Mouse (Mus musculus) C2C12 (cell line): Measurements from ENCODE around the gene Taar1. TPM values are rescaled to one million over a fixed set of nuclear protein-coding genes. Genes with fewer than 3 reads are reported as not detected.

Experiments
- H3K27me3 ChIP-seq: one replicate; pipeline ENCODE4 v1.6.1; 2011; ENCODE audit not compliant: control insufficient read depth, insufficient read depth, insufficient read length
- H3K36me3 ChIP-seq: one replicate; pipeline ENCODE4 v1.6.1; 2011; ENCODE audit not compliant: control insufficient read depth, insufficient read depth
- H3K4me3 ChIP-seq: one replicate; pipeline ENCODE4 v1.5.1; 2011; ENCODE audit warnings: mild to moderate bottlenecking, control low read depth; ENCODE audit not compliant: poor library complexity, insufficient read depth, severe bottlenecking
- H3K79me2 ChIP-seq: one replicate; pipeline ENCODE4 v1.6.1; 2011; ENCODE audit not compliant: control insufficient read depth, insufficient read depth
- H3K79me3 ChIP-seq: one replicate; pipeline ENCODE4 v1.6.1; 2011; ENCODE audit warnings: low read depth, control low read depth
- H3ac ChIP-seq: one replicate; pipeline ENCODE3; 2011; ENCODE audit warnings: low read depth; ENCODE audit not compliant: control insufficient read depth, insufficient read length
- CEBPB ChIP-seq: IDR thresholded peaks from one replicate; pipeline ENCODE4 v1.6.1; 2011; ENCODE audit warnings: low read depth, mild to moderate bottlenecking, control low read depth, moderate library complexity
- CTCF ChIP-seq: IDR thresholded peaks from one replicate; pipeline ENCODE4 v1.5.1; 2011; ENCODE audit not compliant: control insufficient read depth, insufficient read depth, insufficient read length
- FOSL1 ChIP-seq: IDR thresholded peaks from one replicate; pipeline ENCODE4 v1.8.0; 2011; ENCODE audit warnings: mild to moderate bottlenecking, low read length; ENCODE audit not compliant: poor library complexity, insufficient read depth, severe bottlenecking
- MAX ChIP-seq: IDR thresholded peaks from one replicate; pipeline ENCODE4 v1.6.1; 2011; ENCODE audit warnings: mild to moderate bottlenecking, control low read depth
- MYOD1 ChIP-seq: IDR thresholded peaks from one replicate; pipeline ENCODE4 v1.6.1; 2011; ENCODE audit warnings: low read depth; ENCODE audit not compliant: control insufficient read depth, insufficient read length
- MYOG ChIP-seq: IDR thresholded peaks from one replicate; pipeline ENCODE4 v1.6.1; 2011; ENCODE audit not compliant: control insufficient read depth, insufficient read length; ENCODE audit errors: extremely low read depth
- USF1 ChIP-seq: IDR thresholded peaks from one replicate; pipeline ENCODE4 v1.6.1; 2011; ENCODE audit warnings: low read depth, mild to moderate bottlenecking, control low read depth, moderate library complexity
- long read RNA-seq, 2 experiments: library from polyadenylated mRNA; unstranded; transcript quantifications; one replicate each; pipeline ENCODE4 v2.0.0; 2019 to 2020
- polyA plus RNA-seq: library from polyadenylated mRNA; unstranded; fragments of >200 nt; fragmentation: generic; extraction: Trizol; gene quantifications from one replicate; pipeline ENCODE4 v1.2.1, GENCODE M21; 2012; ENCODE audit warnings: missing spikeins

Gene Taar1
- not detected for polyA plus RNA-seq
- long read RNA-seq, experiment 1, result 0 reads
- long read RNA-seq, experiment 2, result 0 reads

- Histone ChIP-seq H3K79me2 (no peaks in the 10 kb centered on the region), H3K79me3 (no peaks in the 10 kb centered on the region), H3K4me3 (no peak within 1 kb of the TSS), H3K36me3 (no peaks in the 10 kb centered on the region), H3ac (no peak within 1 kb of the TSS), H3K27me3 (no peaks in the 10 kb centered on the region)
- TF ChIP-seq USF1, result no peak
- no peak for TF ChIP-seq MAX
- TF ChIP-seq CTCF, result no peak
- TF ChIP-seq CEBPB, result no peak
- TF ChIP-seq FOSL1, result no peak
- TF ChIP-seq MYOD1, result no peak
- no peak for TF ChIP-seq MYOG
Measured at GRCm38 (mm10) chr10:23920056-23920455, at the start of gene Taar1. Gene Taar1 (plus strand): TSS chr10:23920356.

DNA sequence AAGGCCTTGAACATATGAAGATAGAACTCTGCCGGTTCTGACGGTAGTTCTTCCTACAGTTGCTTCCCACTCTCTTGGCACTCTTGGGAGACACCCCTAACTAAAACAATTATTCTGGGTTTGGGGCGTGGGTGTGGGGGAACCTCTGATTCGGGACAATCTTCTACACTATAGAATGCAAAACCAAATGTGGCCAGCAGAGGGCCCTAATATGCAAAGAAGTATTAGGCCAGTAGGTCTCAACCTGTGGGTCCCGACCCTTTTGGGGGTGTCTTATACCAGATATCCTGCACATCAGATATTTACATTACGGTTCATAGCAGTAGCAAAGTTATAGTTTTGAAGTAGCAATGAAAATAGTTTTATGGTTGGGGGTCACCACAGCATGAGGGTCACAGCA lies 39.5 kb upstream of the Taar1 start:
- Histone ChIP-seq H3K27me3 (no peaks in the 10 kb centered on the region), H3ac (no peak overlapping the region), H3K79me3 (no peaks in the 10 kb centered on the region), H3K4me3 (no peak overlapping the region), H3K79me2 (no peaks in the 10 kb centered on the region), H3K36me3 (no peaks in the 10 kb centered on the region)
- no peak for TF ChIP-seq CTCF
- no peak for TF ChIP-seq MAX
- TF ChIP-seq USF1, result no peak
- no peak for TF ChIP-seq CEBPB
- TF ChIP-seq MYOG, result no peak
- no peak for TF ChIP-seq FOSL1

DNA sequence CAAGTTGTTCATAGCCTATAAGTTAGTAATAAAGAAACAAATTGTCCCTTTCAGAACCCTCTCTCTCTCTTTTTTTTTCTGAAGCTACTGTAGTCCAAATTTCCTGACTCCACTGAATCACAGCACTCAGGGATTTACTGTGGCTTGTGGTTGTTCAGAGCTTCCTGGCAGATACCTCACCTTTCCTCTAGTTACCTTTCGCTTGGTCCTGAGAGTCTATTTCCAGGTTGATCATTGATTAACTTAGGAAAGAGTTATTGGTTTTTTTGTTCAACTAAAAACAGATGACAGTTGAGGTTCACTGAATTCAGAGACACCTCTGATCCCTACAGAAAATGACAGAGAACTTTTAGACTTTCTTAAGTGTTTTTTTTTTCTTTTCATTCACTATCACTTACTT lies 35.2 kb upstream of the Taar1 start:
- Histone ChIP-seq H3K27me3 (no peaks in the 10 kb centered on the region), H3K36me3 (no peaks in the 10 kb centered on the region), H3K4me3 (no peak overlapping the region), H3K79me2 (no peaks in the 10 kb centered on the region), H3K79me3 (no peaks in the 10 kb centered on the region), H3ac (no peak overlapping the region)
- TF ChIP-seq FOSL1 (no peak), MYOG (no peak), MYOD1 (no peak), MAX (no peak), USF1 (no peak), CTCF (no peak), CEBPB (no peak)

DNA sequence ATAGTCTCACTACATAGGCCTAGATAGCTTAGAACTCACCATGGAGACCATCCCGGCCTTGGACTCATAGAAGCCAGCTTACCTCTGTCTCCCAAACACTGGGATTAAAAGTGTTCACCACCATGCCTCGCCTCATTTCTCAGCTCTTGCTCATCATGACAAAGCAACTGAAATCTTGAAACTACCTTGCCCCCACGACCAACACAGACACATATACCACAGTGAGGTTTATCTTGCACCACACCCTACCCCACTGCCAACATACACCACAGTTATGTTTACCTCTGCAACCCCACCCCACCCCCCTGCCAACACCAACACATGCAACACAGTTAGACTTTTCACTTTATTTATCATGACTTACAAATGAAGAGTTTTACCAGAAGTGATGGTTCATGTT lies 34.1 kb upstream of the Taar1 start:
- Histone ChIP-seq H3K79me2 (no peaks in the 10 kb centered on the region), H3K27me3 (no peaks in the 10 kb centered on the region), H3ac (no peak overlapping the region), H3K79me3 (no peaks in the 10 kb centered on the region), H3K4me3 (no peak overlapping the region), H3K36me3 (no peaks in the 10 kb centered on the region)
- TF ChIP-seq FOSL1 (no peak), CEBPB (no peak), MAX (no peak)

GRCm38 (mm10) chr10:23892987-23893386 lies 27.2 kb upstream of the Taar1 start:
- H3K36me3 ChIP-seq, result no peaks in the 10 kb centered on the region
- no peaks in the 10 kb centered on the region for H3K27me3 ChIP-seq
- H3K4me3 ChIP-seq, result no peak overlapping the region
- H3K79me2 ChIP-seq, result no peaks in the 10 kb centered on the region
- TF ChIP-seq CEBPB (no peak), MYOD1 (no peak), USF1 (no peak), MYOG (no peak), FOSL1 (no peak), MAX (no peak), CTCF (no peak)
- no peaks in the 10 kb centered on the region for H3K79me3 ChIP-seq
- no peak overlapping the region for H3ac ChIP-seq

GRCm38 (mm10) chr10:23894601-23895349 lies 25.4 kb upstream of the Taar1 start, which contains the start of gene Vnn1:
Gene Vnn1 (plus strand): TSS chr10:23894688.
- Histone ChIP-seq H3ac (no peak within 1 kb of the TSS), H3K36me3 (no peaks in the 10 kb centered on the region), H3K27me3 (no peaks in the 10 kb centered on the region), H3K79me2 (no peaks in the 10 kb centered on the region), H3K4me3 (no peak within 1 kb of the TSS), H3K79me3 (no peaks in the 10 kb centered on the region)
- TF ChIP-seq FOSL1 (no peak), MAX (no peak), MYOG (no peak), CTCF (no peak), CEBPB (no peak), USF1 (peak; percentile 64), MYOD1 (no peak)
